Mouse (Mus musculus): Measurements from ENCODE around the gene Dcst1.
A peak's percentile ranks its signal among the peaks of the same experiment; 100 is the strongest.

Gene Dcst1

GRCm38 (mm10) chr3:89388134-89388881 lies 23.3 kb upstream of the Dcst1 start:
- DNase-seq (ENCODE audit: low read depth, low spot score): no peak

GRCm38 (mm10) chr3:89387632-89388031 lies 22.6 kb upstream of the Dcst1 start:
- no peak for DNase-seq (ENCODE audit: low read depth, low spot score)

GRCm38 (mm10) chr3:89386438-89387420 lies 21.7 kb upstream of the Dcst1 start:
- no peak for DNase-seq (ENCODE audit: low read depth, low spot score)

GRCm38 (mm10) chr3:89385451-89385850 lies 20.4 kb upstream of the Dcst1 start:
- no peak for DNase-seq (ENCODE audit: low read depth, low spot score)

GRCm38 (mm10) chr3:89384331-89385076 lies 19.5 kb upstream of the Dcst1 start:
- DNase-seq (ENCODE audit: low read depth, low spot score): no peak

- no peak for DNase-seq (ENCODE audit: low read depth, low spot score)
These were observed 18.7 kb upstream of the Dcst1 start for GRCm38 (mm10) chr3:89383651-89384255.

GRCm38 (mm10) chr3:89382950-89383349 lies 17.9 kb upstream of the Dcst1 start:
- no peak for DNase-seq (ENCODE audit: low read depth, low spot score)

- no peak for DNase-seq (ENCODE audit: low read depth, low spot score)
These were observed 17.2 kb upstream of the Dcst1 start for GRCm38 (mm10) chr3:89382033-89382882.

GRCm38 (mm10) chr3:89381233-89381632 lies 16.2 kb upstream of the Dcst1 start:
- no peak for DNase-seq (ENCODE audit: low read depth, low spot score)

GRCm38 (mm10) chr3:89380711-89381110 lies 15.7 kb upstream of the Dcst1 start:
- DNase-seq (ENCODE audit: low read depth, low spot score): no peak

- no peak for DNase-seq (ENCODE audit: low read depth, low spot score)
These were observed 15.2 kb upstream of the Dcst1 start for GRCm38 (mm10) chr3:89380291-89380690.

GRCm38 (mm10) chr3:89379388-89380131 lies 14.5 kb upstream of the Dcst1 start:
- DNase-seq (ENCODE audit: low read depth, low spot score): no peak

- DNase-seq (ENCODE audit: low read depth, low spot score): peak; percentile 88
These were observed 13.5 kb upstream of the Dcst1 start for GRCm38 (mm10) chr3:89378394-89379067.

- DNase-seq (ENCODE audit: low read depth, low spot score): no peak
These were observed 12.8 kb upstream of the Dcst1 start for GRCm38 (mm10) chr3:89377831-89378230.

GRCm38 (mm10) chr3:89373581-89374231 lies 8.7 kb upstream of the Dcst1 start:
- DNase-seq (ENCODE audit: low read depth, low spot score): no peak

- no peak for DNase-seq (ENCODE audit: low read depth, low spot score)
These were observed 2.3 kb upstream of the Dcst1 start for GRCm38 (mm10) chr3:89367338-89367737.

GRCm38 (mm10) chr3:89365486-89366414 lies 697 bp upstream of the Dcst1 start:
- no peak for DNase-seq (ENCODE audit: low read depth, low spot score)

GRCm38 (mm10) chr3:89364631-89365030 lies 422 bp downstream of the Dcst1 start:
- no peak for DNase-seq (ENCODE audit: low read depth, low spot score)
